Mouse (Mus musculus) thymus, postnatal 14 days (tissue): Measurements from ENCODE around the gene Csf1.

Experiments
- DNase-seq: peaks from one replicate; pipeline ENCODE4 v3.0.0; 2021

The Csf1 gene

DNA sequence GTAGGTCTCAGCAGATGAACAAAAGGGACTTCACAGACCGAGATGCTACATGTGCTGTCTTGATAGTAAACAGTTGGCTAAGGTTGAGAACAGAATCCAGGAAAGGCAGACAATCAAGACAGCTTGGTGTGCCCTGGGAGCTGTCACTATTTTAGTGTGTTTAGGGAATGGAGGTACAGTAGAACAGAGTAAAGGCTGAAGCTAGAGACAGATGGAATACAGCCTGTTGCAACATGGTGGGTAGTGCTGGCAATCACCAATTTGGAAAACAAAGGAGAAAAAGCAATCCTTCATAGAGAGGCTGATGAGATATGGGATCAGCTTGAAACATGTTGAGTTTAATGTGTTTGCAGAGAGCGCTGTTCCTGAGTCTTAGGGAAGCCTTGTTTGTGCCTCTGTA is 59.6 kb downstream of the Csf1 start:
- no peak for DNase-seq

DNA sequence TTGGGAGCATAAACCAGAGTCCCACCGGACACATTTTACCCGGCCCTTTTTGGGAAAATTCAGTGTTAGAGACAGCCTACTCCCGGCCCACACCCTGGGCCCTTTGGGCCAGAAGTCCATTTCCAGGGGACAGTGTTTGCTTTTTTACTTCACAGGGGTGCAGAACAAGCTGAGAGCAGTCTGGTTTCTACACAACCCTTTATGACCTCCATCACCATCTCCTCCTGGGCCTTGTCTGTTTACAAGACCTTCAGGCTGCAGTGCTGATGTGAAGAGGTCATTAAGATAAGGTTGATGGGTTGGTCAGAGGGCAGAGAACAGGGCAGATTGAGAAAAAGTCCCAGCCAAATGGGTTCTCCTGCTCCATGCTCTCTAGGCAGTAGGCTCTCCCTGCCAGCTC is 63.4 kb downstream of the Csf1 start:
- DNase-seq: no peak

DNA sequence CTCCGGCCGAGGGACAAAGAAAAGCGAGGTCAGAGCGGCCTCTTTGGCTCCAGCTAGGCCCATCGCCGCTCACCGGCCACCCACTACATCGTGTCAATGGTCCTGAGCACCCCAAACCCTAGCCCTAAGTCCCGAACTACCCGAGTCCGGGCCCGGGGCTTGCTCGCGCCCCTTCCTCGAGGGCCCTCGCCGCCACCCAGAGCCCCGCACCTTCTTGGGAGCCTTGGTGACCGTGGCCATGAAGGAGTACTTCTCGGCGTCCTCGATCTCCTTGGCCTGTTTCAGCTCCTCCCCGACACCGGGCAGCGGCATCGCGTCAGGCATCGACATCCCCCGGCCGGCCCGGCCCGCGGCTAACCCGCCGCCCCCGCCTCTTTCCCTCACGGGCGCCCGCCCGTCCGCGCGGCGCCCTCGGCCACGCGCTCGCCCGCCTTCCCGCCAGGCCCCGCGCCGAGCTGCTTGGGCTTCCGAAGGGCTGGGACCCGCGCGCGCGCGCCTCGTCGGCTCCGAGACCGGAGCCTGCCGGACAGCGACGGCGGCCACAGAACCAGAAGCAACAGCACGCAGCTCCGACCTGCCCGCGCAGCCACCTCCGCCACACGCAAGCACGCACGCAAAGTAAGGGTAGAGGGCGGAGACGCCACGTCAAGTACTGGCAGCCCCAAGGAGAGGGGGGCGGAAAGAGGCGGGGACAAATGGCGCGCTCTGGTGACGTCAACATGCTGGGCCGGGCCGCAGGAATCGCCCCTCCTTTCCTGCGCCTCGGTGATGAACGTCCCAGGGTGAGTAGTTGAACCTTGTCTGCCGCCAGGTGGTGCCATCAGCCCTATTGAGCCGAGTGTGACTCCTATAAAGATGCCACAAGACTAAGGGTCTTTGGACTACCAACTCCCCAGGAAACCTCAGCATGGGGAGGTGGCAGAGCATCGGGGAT is 64.1 kb downstream of the Csf1 start, which contains the start of gene Ahcyl1:
Gene Ahcyl1, minus strand, starts transcription at position 613 of the 934 bp plus-strand sequence.
- DNase-seq: peak; percentile 99

DNA sequence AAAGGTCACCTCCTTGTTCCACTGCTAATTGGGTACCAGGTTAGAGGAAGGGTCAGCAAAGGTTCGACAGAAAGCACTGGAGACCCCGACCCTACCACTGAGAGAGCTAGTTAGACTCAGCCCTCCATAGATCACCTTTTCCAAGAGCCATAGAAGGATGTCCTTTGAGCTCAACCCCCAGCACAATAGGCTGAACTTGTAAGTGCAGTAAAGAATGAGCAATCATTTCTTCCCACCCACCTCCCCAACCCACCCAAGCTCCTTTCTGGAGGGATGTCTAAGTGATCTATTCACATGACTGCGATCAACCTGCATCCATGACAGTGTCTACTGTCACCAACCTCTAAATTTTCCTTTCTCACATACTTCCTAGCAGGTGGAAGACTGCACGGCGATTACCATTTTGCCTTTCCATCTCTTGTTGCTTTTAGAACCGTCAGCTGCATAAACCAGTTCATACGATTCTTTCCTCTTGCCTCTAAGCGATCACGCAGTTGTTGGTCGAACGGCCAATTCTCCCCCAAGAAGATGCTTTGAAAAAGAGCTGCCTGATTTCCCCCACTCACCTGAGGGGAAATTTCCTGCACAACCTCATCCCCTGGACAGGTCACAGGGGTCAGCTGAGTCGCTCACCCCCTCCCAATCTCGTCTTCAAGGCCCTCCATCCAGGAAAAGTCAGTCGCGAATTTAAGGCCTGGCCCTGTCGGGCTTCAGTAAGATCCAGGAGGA is 64.9 kb downstream of the Csf1 start:
- DNase-seq: peak; percentile 3

DNA sequence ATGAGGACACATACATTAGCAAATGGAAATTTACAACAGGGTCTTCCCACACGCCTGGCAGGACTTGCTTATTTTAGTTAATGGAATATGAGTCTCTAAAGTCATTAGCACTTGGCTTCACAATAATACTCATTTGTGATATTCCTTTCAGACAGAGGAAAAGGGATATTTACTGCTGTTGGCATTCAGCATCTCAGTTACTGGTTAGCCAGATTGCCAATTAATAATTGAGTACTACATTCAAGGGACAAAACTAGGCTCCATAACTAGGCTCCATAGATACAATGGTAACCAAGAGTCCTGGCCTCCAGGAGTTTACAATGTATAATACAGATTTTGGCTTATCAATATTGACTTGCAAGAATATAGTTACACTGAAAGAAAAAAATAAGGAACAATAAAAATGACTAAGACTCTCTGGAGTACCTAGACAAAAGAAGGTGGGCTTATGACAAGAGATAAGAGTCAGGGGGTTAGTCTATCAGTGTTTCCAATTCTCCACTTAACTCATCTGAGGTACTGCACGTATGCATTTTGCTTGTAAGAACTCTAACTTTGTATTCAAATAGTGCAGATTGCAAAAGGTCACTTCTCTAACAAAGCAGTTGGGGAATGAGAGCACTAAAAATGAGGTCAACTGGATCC is 65.9 kb downstream of the Csf1 start:
- no peak for DNase-seq
